Mouse (Mus musculus) brain, adult 10 weeks (tissue): ENCODE measurements around the gene Proz. TPM values are rescaled to one million over a fixed set of nuclear protein-coding genes. Genes with fewer than 3 reads are reported as not detected.

Source experiments
- polyA plus RNA-seq: library from polyadenylated mRNA; stranded (reverse); fragments of 350-450 nt; fragmentation: Illumina TruSeq; extraction: RNeasy Lipid Tissue Mini Kit (QIAGEN cat#74804); gene quantifications from one replicate; pipeline ENCODE4 v1.2.3, GENCODE M21; 2015; ENCODE audit warnings: low read depth, low replicate concordance

Gene Proz
- polyA plus RNA-seq: not detected

DNA sequence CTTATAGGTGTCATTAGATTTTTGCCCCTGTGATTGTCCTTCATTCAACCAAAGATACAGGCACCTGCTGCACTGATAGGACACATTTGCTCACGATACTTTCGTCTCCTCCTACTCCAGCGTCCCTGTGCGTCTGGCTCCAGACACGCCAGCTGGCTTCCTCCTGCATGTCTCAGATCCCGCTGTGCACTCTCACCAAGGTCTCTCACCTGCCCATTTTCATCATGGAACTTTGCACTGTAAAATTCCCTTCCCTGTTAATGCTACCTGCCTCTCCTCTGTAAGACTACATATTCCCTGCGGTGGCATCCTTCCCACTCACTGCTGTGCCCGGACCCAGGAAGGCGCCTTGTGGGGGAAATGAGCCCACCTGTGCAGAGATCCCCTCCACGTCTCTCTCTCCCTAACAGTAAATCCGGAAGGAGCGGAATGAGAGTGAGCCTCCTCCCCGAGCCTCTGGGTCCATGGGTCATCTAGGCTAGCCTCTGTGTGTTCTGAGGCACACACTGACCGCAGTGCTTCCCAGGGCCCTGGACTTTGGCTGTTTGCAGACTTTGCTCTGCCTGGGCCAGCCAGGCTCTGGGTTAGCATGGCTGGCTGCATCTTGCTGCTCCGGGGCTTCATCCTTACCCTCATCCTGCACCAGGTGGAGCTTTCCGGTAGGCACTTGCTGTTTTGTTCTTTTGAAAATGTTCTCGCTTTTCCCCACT is at the start of gene Proz:
Proz (plus strand) TSS at position 474 of the 710 bp plus-strand sequence.

GRCm38 (mm10) chr8:13025487-13026224 is 35.1 kb upstream of the Proz start, which contains the start of gene F7:
F7 (plus strand) TSS chr8:13026034.

DNA sequence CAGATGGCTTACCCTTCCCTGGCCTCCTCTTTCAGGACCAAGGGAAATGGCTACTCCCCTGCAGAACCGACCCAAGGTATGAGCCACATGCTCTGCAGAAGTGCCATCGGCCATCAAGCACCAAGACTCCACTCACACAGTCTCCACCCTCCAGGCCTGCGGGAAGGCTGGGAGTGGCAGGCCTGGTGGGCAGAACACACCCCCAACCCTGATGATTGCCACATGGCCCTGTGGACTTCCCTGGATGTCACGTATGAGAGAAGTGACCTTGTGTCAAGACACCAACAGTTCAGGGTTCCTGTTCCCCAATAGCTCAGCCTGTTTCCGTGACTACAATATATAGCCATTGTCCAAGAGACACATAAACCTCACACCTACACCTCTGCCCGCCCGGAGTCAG is 23.7 kb upstream of the Proz start, which contains the start of gene F10:
F10 (plus strand) TSS at position 294 of the 400 bp plus-strand sequence.

DNA sequence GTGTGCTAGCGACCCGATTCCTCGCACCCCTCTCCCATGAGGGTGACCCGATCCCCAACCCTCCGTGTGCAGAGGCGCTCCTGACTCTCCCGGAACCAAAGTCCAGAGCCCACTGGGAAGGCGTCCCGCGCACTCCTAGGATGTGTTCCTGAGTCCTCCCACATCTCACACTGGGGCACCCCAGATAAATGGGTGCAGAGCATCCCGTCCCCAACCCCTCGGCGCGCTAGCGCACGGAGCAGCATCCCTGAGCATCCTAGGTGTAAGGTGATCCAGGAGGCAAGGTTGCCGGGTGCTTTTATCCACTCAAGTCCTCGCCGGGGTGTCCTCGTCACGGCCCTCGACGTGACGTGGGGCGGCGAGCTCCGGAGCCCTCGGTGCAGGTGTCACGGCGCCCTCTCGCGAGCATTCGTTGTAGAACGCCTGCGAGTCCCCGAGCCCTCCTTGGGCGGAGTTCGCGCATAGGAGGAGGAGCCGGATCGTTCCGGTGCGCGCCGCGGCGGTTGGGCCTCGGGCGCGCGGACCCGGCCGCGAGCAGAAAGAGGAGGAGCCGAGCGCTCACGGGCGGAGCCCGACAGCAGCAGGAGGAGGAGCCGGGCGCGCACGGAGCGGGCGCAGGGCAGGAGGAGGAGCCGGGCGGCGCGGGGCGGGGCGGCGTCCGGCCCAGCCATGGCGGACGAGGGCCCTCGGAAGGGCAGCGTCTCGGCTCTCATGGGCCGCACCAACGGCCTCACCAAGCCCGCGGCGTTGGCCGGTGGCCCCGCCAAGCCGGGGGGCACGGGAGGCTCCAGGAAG is 44.6 kb downstream of the Proz start, which contains the start of the genes Pcid2 and Cul4a:
Pcid2 (minus strand) TSS at position 373 of the 795 bp plus-strand sequence.
Cul4a (plus strand) TSS at position 535 of the 795 bp plus-strand sequence.

Other genes starting within 250 kb of the Proz start
- 114 TPM for gene Mcf2l, start 187.1 kb upstream of the Proz start, polyA plus RNA-seq
- not detected for gene F7, start 34.9 kb upstream of the Proz start, polyA plus RNA-seq
- not detected for gene F10, start 23.6 kb upstream of the Proz start, polyA plus RNA-seq
- 21.1 TPM for gene Pcid2, start 44.5 kb downstream of the Proz start, polyA plus RNA-seq
- 51.9 TPM for gene Cul4a, start 44.7 kb downstream of the Proz start, polyA plus RNA-seq
- 384 TPM for gene Lamp1, start 98.2 kb downstream of the Proz start, polyA plus RNA-seq
- gene Grtp1, start 139.7 kb downstream of the Proz start, polyA plus RNA-seq: 5.3 TPM
- gene Adprhl1, start 193.2 kb downstream of the Proz start, polyA plus RNA-seq: 0.27 TPM
- gene Dcun1d2, start 227.2 kb downstream of the Proz start, polyA plus RNA-seq: 42.8 TPM
- gene Tmco3, start 227.3 kb downstream of the Proz start, polyA plus RNA-seq: 36.6 TPM